Mouse (Mus musculus): ENCODE measurements around the gene Gle1.
"Not testable (repeated sequence)": the region's sequence is repeated elsewhere in the genome, so short reads cannot be mapped to it uniquely, and the experiment has no call there.

The Gle1 gene

GRCm38 (mm10) chr2:29934906-29935599 lies at the start of gene Gle1:
Gle1 (plus strand) TSS chr2:29935426.
- peak; percentile 77 for DNase-seq (ENCODE audit: extremely low read depth, low read depth)

DNA sequence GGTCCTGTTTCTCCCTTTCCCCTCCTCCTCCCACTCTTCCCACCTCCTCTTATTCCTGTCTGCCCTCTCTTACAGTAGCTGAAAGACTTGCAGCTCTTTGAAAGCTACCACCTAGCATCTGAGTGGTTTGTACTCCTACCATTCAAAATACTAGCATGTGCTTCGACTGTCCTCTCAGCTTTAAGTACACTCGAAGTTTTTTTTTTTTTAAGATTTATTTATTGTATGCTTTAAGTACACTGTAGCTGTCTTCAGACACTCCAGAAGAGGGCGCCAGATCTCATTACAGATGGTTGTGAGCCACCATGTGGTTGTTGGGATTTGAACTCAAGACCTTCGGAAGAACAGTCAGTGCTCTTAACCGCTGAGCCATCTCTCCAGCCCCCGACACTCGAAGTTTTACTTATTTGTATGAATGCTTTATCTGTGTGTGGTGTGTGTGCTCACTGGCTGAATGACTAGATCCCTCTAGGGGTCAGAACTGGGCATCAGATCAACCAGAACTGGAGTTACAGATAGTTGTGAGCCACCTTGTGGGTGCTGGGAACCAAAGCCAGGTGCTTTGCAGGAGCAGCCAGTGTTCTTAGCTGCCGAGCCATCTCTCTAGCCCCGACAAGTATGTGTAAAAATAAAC lies 48.5 kb upstream of the Gle1 start:
- not testable (repeated sequence) for DNase-seq (ENCODE audit: extremely low read depth, low read depth)

DNA sequence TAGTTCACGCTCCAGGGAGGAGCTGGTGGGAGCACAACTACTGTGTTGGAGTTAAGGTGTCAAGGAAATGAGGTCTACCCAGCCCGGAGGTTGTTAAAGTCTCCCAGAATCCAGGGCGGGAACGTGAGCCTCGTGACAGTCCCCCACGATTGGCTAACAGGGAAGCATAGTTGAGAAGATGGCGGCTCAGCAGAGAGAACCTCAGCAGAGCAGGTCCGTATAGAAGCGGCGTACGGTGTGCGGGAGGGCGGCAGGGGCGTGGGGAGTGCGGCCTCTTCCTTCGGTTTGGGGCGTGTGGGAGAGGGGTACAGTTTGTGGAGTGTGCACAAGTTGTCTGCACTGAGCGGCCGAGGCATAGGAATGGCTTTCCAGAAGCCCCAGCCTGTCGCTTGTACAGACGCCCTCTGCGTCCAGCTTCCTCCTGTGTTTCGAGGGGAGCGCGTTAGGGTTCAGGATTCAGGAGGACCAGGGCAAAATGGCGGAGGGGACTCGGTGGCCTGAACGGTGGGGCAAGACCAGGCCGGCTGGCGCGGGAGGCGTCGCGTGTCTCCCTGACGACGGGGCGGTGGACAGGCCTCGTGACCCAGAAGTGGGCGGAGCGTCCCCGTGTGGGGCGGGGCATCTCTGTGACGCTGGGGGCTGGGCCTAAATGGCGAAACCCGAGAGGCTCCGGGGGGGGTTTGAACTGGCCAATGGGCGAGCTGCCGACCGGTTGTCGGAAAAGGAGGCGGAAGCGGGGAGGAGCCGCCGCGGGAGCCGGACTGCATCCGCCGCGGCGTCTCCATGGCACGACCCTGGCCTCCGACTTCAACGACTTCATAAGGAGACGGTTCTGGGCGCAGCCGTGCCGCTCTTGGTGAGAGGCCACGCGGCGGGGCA lies 45.9 kb upstream of the Gle1 start, which contains the start of gene Odf2:
Gene Odf2, plus strand, starts transcription at position 156 of the 879 bp plus-strand sequence.
- peak; percentile 86 for DNase-seq (ENCODE audit: extremely low read depth, low read depth)

DNA sequence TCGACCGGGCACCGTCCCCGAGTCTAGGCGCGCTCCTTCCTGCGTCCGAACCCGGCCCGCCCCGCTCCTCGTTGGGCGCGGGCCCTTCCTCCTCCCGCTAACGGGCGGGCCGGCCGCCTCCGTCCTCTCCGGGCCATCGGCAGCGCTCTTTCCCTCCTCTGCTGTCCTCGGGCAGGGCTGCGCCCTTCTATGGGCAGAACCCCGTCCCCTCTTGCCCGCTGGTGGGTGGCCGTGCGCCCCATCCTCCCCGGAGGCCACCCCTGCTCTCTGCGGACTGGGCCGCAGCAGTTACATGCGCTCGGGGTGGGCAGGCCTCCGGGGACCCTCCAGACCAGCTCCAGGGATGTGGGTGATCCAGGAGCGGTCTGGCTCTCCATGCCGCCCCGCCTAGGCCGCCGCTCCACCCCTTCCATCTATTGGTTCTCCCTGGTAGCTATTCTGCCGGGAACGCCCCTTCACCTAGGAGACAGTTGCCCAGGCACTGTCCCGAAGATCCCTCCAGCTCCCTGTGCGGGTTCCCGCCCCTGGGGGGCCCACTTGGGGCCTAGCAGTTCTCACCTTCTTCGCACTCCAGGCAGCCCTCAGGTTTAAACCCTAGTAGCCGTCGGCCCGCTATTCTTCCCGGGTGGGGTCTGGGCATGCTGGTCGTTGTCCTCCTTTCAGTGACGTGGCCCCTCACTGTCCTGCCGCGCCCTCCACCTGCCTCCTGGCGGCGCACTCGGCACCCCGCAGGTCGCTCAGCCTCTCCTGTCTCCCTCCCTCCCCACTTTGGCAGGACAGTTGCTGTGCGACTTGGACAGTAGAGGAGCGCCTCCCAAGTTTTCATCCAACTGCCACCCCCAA lies 45.0 kb upstream of the Gle1 start:
- DNase-seq (ENCODE audit: extremely low read depth, low read depth), result peak; percentile 77

DNA sequence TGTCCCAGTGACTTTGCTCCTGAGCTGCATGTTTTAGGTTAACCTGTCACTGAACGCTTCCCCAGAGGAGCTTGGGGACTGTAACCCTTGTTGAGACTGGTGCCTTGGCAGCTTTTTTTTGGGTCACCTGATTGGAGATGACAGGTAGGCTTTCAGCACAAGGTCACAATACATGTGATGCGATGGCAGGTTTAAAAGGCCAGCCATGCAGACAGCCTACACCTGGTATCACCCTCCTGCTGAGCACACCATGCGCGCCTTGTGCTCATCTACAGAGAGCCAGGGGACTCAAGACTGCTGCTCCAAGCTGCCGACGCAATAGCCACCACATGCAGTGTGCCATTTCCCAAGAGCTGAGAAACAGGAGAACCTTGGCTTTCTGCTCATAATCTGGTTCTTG lies 43.5 kb upstream of the Gle1 start:
- no peak for DNase-seq (ENCODE audit: extremely low read depth, low read depth)

- DNase-seq (ENCODE audit: extremely low read depth, low read depth), result no peak
Measured at GRCm38 (mm10) chr2:29896071-29896470, 39.2 kb upstream of the Gle1 start.

DNA sequence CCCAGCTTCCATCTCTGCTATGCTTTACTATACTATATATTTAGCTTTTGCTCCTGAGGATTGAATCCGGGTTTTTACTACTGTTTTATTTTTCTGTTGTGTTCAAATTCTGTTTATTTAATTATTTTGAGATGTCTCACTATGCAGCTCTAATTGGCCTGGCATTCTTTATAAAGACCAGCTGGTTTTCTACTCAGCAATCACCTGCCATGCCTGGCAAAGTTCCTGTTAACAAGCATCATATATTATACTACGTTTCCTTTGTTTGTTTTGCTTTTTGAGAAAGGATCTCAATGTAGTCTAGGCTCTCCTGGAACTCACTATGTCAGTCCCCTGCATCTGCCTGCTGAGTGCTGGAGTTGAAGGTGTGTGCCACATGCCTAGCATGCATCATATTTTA lies 37.9 kb upstream of the Gle1 start:
- DNase-seq (ENCODE audit: extremely low read depth, low read depth), result no peak

DNA sequence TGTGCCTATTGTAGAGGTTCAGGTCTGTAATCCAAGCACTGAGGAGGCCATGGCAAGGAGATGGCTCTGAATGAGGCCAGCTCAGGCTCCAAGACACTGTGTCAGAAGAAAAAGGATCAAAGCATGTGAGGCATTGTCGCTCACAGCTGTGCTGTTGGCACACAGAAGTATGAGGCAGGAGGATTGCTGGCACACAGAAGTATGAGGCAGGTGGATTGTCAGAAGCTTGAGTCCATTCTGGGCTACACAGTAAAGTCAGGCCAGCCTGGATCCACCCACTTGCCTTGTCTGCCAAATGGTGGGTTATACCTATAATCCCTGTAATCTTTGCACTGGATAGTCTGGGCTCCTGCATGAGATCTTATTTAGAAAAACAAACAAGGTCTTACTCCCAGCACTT lies 37.1 kb upstream of the Gle1 start:
- no peak for DNase-seq (ENCODE audit: extremely low read depth, low read depth)

GRCm38 (mm10) chr2:29902194-29902593 lies 33.0 kb upstream of the Gle1 start:
- no peak for DNase-seq (ENCODE audit: extremely low read depth, low read depth)

GRCm38 (mm10) chr2:29908171-29908570 lies 27.1 kb upstream of the Gle1 start:
- DNase-seq (ENCODE audit: extremely low read depth, low read depth), result not testable (repeated sequence)

DNA sequence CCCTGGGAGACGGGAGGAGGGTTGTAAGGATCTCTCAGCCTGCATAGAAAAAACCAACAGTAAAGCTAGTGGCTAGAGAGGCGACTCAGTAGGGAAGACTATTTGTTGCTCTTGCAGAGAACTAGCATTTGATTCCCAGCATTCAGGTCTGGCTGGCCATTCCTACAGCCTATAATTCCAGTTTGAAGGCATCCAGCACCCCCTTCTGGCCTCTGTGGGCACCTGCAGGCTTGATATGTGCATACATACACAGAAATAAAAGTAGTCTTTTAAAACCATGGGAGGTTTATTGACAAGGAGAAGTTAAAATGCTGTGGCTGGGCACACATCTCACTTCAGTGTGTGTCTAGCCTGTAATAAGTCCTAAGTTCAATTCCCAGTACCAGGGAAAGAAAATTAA lies 25.2 kb upstream of the Gle1 start:
- DNase-seq (ENCODE audit: extremely low read depth, low read depth), result peak; percentile 23

GRCm38 (mm10) chr2:29917621-29918020 lies 17.6 kb upstream of the Gle1 start:
- no peak for DNase-seq (ENCODE audit: extremely low read depth, low read depth)

DNA sequence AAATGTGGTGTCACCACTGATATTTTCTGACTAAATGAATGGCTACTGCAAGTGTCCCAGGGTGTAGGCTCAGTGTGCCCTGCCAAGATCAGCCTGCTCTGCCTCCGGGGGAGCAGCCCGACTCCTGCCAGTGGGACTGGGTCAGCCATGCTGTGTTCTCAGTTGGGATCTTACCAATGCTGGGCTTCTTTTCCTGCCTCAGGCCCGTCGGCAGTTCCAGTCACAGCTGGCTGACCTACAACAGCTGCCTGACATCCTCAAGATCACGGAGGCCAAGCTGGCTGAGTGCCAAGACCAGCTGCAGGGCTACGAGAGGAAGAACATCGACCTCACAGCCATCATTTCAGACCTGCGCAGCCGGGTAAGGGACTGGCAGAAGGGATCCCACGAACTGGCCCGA lies 13.2 kb upstream of the Gle1 start:
- DNase-seq (ENCODE audit: extremely low read depth, low read depth), result no peak

DNA sequence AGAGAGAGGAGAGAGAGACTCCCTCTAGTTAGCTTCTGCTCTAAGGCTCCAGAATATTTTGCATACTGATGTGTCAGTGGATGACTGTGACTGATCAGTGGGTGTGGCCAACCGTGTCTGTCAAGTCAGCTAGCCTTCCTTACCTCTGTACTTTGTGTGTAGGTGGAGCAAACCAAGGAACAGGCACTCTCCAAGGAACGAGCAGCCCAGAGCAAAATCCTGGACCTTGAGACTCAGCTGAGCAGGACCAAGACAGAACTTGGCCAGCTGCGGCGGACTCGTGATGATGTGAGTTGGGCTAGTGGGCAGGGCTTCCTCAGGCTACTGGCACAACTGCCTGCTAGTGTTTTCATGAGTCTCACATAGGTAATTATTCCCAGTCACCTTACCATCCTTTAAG lies 8.7 kb upstream of the Gle1 start:
- DNase-seq (ENCODE audit: extremely low read depth, low read depth), result no peak

GRCm38 (mm10) chr2:29930506-29930905 lies 4.7 kb upstream of the Gle1 start:
- DNase-seq (ENCODE audit: extremely low read depth, low read depth), result no peak

- no peak for DNase-seq (ENCODE audit: extremely low read depth, low read depth)
Measured at GRCm38 (mm10) chr2:29931194-29931593, 4.0 kb upstream of the Gle1 start.

- DNase-seq (ENCODE audit: extremely low read depth, low read depth), result no peak
Measured at GRCm38 (mm10) chr2:29940073-29940472, 4.8 kb downstream of the Gle1 start.

DNA sequence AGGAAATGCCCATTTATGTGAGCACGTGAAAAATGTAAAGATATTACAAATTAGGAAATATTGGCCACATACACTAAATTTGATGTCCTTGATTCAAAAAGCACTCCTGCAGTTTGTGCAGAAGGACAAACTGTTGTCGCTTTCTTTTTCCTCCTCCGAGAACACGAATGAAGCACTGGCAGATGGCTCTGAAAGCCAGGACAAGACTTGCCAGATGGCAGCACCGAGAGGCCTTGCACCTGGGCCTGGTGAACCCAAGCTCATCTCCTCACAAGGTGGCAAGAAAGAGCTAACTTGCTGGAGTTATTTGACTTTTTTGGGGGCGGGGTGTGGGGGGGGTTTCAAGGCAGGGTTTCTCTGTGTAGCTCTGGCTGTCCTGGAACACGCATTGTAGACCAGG lies 5.6 kb downstream of the Gle1 start:
- DNase-seq (ENCODE audit: extremely low read depth, low read depth), result no peak

- DNase-seq (ENCODE audit: extremely low read depth, low read depth), result no peak
Measured at GRCm38 (mm10) chr2:29944723-29945122, 9.5 kb downstream of the Gle1 start.

- DNase-seq (ENCODE audit: extremely low read depth, low read depth), result no peak
Measured at GRCm38 (mm10) chr2:29948896-29949295, 13.7 kb downstream of the Gle1 start.

DNA sequence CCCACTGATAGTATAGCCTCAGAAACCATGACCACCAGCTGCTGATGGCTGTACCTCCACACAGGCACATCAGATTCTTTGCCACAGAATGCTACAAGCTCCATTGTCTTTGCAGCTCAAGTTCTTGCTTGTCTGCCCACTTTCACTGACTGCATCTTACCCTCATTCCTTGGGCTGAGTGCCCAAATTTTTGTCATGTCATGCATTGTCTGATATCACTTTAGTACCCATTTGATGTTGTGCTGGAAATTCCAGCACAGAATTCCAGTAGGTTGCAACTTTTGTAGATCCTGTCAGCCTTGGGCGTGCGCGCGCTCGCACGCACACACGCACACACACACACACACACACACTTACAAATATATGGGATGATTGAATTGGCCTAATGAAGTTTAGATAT lies 26.0 kb downstream of the Gle1 start:
- DNase-seq (ENCODE audit: extremely low read depth, low read depth), result no peak
